Mouse (Mus musculus): ENCODE results near the gene Rnpepl1. TPM values are rescaled to one million over a fixed set of nuclear protein-coding genes. Genes with fewer than 3 reads are reported as not detected.
"Not testable (repeated sequence)": the region's sequence is repeated elsewhere in the genome, so short reads cannot be mapped to it uniquely, and the experiment has no call there.

Rnpepl1 gene
- polyA plus RNA-seq, 1 experiment from 2014 or later, result 29.4 TPM

DNA sequence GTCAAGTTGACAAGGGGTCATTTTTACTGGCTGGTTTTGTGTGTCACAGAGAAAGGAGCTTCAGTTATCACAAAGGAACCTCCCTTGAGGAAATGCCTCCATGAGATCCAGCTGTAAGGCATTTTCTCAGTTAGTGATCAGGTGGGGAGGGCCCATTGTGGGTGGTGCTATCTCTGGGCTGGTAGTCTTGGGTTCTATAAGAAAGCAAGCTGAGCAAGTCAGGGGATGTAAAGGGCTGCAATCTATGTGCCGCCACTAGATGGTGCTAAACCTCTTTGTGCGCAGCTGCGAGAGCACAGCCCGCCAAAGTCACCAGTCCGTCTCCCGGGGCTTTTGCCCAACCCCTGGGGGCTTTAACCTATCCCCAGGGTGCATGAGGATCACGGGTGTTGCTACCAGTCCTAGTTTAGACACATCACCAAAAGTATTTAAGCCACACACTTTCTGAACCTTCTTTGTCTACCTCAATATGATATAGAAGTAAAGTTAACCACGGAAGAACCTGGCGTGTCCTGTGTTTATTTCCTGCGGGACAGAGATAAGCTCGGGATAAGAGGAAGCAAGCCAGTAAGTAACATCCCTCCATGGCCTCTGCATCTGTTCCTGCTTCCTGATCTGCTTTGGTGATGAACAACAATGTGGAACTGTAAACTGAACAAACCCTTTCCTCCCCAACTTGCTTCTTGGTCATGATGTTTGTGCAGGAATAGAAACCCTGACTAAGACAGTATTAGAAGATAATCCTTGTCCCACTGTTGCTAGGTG lies 46.2 kb downstream of the Rnpepl1 start:
- H3K27me3 ChIP-seq (ENCODE audit: control insufficient read depth, insufficient read depth, low read length); H3K4me3 ChIP-seq (ENCODE audit: low read depth, low read length); H3K9ac ChIP-seq (replicated peaks; ENCODE audit: low read depth, low read length); H3K9me3 ChIP-seq (ENCODE audit: control insufficient read depth, low read depth, low read length); H3K36me3 ChIP-seq (ENCODE audit: control insufficient read depth, insufficient read depth, low read length); H3K4me1 ChIP-seq (ENCODE audit: control insufficient read depth, insufficient read depth, low read length); ATAC-seq (ENCODE audit: insufficient number of reproducible peaks, insufficient read depth, low FRiP score, low read depth); H3K27ac ChIP-seq (ENCODE audit: low read length): not testable (repeated sequence)
- 5% methylated on average over 11 of the region's 11 CpGs for WGBS
- H3K4me2 ChIP-seq (replicated peaks; ENCODE audit: low read depth, low read length), result peak overlapping the region; percentile 34; the same call in 1 of the 2 replicates

DNA sequence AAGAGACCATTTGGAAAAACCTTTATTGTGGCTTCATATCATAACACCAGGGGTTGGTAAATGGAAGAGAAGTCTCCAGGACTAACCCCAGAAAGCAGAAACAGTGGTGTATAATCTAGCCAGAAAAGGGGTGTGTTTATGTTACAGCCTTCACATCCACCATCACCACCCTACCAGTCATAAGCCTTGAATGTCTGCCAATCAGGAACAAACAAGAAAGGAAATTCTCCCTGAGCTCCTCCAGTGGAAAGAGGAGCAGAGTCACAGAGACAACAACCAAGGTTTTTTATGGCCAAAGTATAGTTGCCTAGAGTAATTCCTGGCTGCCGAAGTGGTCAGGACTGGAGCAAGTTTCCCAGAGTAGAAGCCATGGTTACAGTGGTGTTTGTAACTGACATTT lies 48.4 kb downstream of the Rnpepl1 start:
- Histone ChIP-seq H3K9me3 (ENCODE audit: control insufficient read depth, low read depth, low read length) (no peaks in the 10 kb centered on the region), H3K4me2 (replicated peaks; ENCODE audit: low read depth, low read length) (no peak overlapping the region), H3K9ac (replicated peaks; ENCODE audit: low read depth, low read length) (no peak overlapping the region), H3K4me1 (ENCODE audit: control insufficient read depth, insufficient read depth, low read length) (no peaks in the 10 kb centered on the region), H3K36me3 (ENCODE audit: control insufficient read depth, insufficient read depth, low read length) (no peaks in the 10 kb centered on the region), H3K27me3 (ENCODE audit: control insufficient read depth, insufficient read depth, low read length) (no peaks in the 10 kb centered on the region), H3K27ac (ENCODE audit: low read length) (no peak overlapping the region), H3K4me3 (ENCODE audit: low read depth, low read length) (no peak overlapping the region)
- no peak for ATAC-seq (ENCODE audit: insufficient number of reproducible peaks, insufficient read depth, low FRiP score, low read depth)
- 89% methylated on average over 1 of the region's 1 CpGs for WGBS

DNA sequence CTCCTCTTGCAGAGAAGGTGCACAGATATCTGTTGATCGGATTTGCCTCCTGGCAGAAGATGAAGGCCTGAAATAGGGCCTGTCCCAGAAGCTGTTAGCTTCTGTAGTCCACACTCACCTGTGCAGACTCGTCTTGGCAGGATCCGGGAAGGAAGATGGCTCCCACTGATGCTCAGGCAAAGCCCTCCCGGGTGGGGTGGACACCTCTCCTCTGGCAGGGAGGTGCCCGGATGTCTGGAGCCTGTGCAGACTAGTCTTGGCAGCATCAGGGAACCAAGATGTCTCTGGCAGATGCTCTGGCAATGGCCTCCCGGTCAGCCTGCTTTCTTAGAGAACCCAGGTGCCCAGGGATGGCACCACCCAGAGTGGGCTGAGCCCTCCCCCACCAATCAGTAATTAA lies 60.2 kb downstream of the Rnpepl1 start:
- not testable (repeated sequence) for ATAC-seq (ENCODE audit: insufficient number of reproducible peaks, insufficient read depth, low FRiP score, low read depth); H3K27me3 ChIP-seq (ENCODE audit: control insufficient read depth, insufficient read depth, low read length); H3K4me2 ChIP-seq (replicated peaks; ENCODE audit: low read depth, low read length); H3K9ac ChIP-seq (replicated peaks; ENCODE audit: low read depth, low read length); H3K4me3 ChIP-seq (ENCODE audit: low read depth, low read length); H3K4me1 ChIP-seq (ENCODE audit: control insufficient read depth, insufficient read depth, low read length); H3K9me3 ChIP-seq (ENCODE audit: control insufficient read depth, low read depth, low read length); H3K27ac ChIP-seq (ENCODE audit: low read length); H3K36me3 ChIP-seq (ENCODE audit: control insufficient read depth, insufficient read depth, low read length)
- 87% methylated on average over 6 of the region's 6 CpGs for WGBS

DNA sequence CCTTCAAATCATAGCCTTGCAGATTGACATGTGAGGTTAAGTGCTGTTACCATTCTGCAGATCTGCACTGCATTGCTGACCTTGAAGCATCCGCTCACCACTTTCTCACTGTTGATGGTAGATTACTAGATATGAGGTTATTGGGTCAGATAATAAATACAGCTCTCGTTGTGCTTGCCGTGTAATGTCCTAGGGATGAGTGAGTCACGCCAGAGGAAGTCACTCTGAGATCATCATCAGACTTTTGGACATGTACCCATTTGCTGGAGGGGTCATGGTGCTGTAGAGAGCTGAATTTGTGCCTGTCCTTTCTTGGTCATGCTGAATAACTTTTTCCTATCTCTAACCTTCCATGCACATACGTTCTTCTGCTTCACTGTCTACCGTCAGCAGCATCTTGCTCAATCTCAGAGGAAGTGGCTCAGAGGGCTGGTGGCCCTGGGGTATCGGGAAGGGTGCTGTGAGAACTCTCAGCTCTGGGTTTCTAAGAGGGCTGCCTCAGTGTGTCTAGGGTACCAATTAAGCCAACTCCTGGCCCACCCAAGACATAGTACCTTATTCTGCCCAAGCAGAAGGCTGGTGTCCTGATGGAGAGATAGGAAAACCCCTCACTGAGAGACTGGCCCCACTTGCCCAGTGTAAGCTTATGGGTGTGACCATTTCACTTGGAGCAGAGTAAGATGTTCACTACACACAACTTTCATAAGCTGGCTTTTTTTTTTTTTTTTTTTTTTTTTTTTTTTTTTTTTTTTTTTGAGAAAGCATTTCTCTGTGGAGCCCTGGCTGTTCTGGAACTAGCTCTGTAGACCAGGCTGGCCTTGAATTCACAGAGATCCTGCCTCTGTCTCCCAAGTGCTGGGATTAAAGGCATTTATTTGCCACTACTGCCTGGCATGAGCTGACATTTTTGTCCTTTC lies 61.6 kb downstream of the Rnpepl1 start:
- WGBS, result 80% methylated on average over 7 of the region's 7 CpGs

DNA sequence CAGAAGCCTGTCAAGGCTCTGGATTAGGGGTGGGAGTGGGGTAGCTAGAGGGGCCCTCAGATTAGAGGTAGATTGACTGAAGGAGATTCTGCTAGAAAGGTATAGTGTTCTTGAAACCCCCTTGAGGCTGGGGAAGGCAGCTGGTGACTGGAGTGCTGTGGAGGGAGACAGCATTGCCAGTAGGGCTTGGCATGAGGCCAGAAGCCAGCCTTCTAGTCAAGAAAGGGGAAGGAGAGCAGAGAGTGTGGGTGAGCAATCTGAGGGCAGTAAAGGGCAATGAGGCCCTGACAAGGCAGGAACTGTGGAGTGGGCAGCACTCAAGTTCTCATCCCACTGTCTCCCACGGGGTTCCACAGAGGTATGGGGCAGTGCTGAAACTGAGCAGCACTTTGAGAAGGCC lies 62.3 kb downstream of the Rnpepl1 start:
- no peak for ATAC-seq (ENCODE audit: insufficient number of reproducible peaks, insufficient read depth, low FRiP score, low read depth)
- no peak overlapping the region for H3K4me3 ChIP-seq (ENCODE audit: low read depth, low read length)
- H3K36me3 ChIP-seq (ENCODE audit: control insufficient read depth, insufficient read depth, low read length), result no peaks in the 10 kb centered on the region
- H3K27me3 ChIP-seq (ENCODE audit: control insufficient read depth, insufficient read depth, low read length), result no peaks in the 10 kb centered on the region
- H3K9ac ChIP-seq (replicated peaks; ENCODE audit: low read depth, low read length), result no peak overlapping the region
- H3K27ac ChIP-seq (ENCODE audit: low read length), result no peak overlapping the region
- no peak overlapping the region for H3K4me2 ChIP-seq (replicated peaks; ENCODE audit: low read depth, low read length)
- peaks cover 5% of the 10 kb centered on the region; the same call in 1 of the 2 replicates for H3K4me1 ChIP-seq (ENCODE audit: control insufficient read depth, insufficient read depth, low read length)
- H3K9me3 ChIP-seq (ENCODE audit: control insufficient read depth, low read depth, low read length), result no peaks in the 10 kb centered on the region
- WGBS, result 33% methylated on average over 1 of the region's 1 CpGs

More for the DNA sequence above, 61.6 kb downstream of the Rnpepl1 start:
- Histone ChIP-seq H3K9ac (replicated peaks; ENCODE audit: low read depth, low read length) (no peak overlapping the region), H3K36me3 (ENCODE audit: control insufficient read depth, insufficient read depth, low read length) (no peaks in the 10 kb centered on the region), H3K27ac (ENCODE audit: low read length) (no peak overlapping the region), H3K4me1 (ENCODE audit: control insufficient read depth, insufficient read depth, low read length) (peaks cover 5% of the 10 kb centered on the region; the same call in 1 of the 2 replicates), H3K4me3 (ENCODE audit: low read depth, low read length) (no peak overlapping the region), H3K9me3 (ENCODE audit: control insufficient read depth, low read depth, low read length) (no peaks in the 10 kb centered on the region), H3K27me3 (ENCODE audit: control insufficient read depth, insufficient read depth, low read length) (no peaks in the 10 kb centered on the region), H3K4me2 (replicated peaks; ENCODE audit: low read depth, low read length) (no peak overlapping the region)
- no peak for ATAC-seq (ENCODE audit: insufficient number of reproducible peaks, insufficient read depth, low FRiP score, low read depth)

Other genes with a start within 250 kb of the Rnpepl1 start
- 48.3 and 49.7 TPM in 2 replicates for gene Gpc1, start 79.1 kb upstream of the Rnpepl1 start, polyA plus RNA-seq (2014; fragmentation: Nextera tagmentation; extraction: Ambion mirVana)
- gene Ankmy1, start 7.9 kb upstream of the Rnpepl1 start, polyA plus RNA-seq (2014; fragmentation: Nextera tagmentation; extraction: Ambion mirVana), result 1.1 and 1.2 TPM in 2 replicates
- 9.6 and 12.1 TPM in 2 replicates for gene Dusp28, start 3.8 kb upstream of the Rnpepl1 start, polyA plus RNA-seq (2014; fragmentation: Nextera tagmentation; extraction: Ambion mirVana)
- gene Capn10, start 23.6 kb downstream of the Rnpepl1 start, polyA plus RNA-seq (2014; fragmentation: Nextera tagmentation; extraction: Ambion mirVana), result 28.3 and 30.4 TPM in 2 replicates
- gene Gpr35, start 40.1 kb downstream of the Rnpepl1 start, polyA plus RNA-seq (2014; fragmentation: Nextera tagmentation; extraction: Ambion mirVana), result 7.7 and 9.5 TPM in 2 replicates
- gene Aqp12, start 95.6 kb downstream of the Rnpepl1 start, polyA plus RNA-seq (2014; fragmentation: Nextera tagmentation; extraction: Ambion mirVana), result not detected in 2 replicates
- gene Kif1a, start 191.2 kb downstream of the Rnpepl1 start, polyA plus RNA-seq (2014; fragmentation: Nextera tagmentation; extraction: Ambion mirVana), result 18.7 and 23.2 TPM in 2 replicates
- not detected in 2 replicates for gene Agxt, start 224.5 kb downstream of the Rnpepl1 start, polyA plus RNA-seq (2014; fragmentation: Nextera tagmentation; extraction: Ambion mirVana)

Data from stomach, embryonic 14.5 days (tissue).